Mouse (Mus musculus) stomach, postnatal 0 days (tissue): Measurements from ENCODE around the gene Iqschfp.

Source experiments
- CTCF ChIP-seq: IDR thresholded peaks from 2 replicates; pipeline ENCODE4 v1.5.1; 2016; ENCODE audit warnings: antibody characterized with exemption, low read depth, mild to moderate bottlenecking, moderate library complexity
- EP300 ChIP-seq: optimal IDR thresholded peaks from 2 replicates; pipeline ENCODE3; 2016; ENCODE audit warnings: antibody characterized with exemption

DNA sequence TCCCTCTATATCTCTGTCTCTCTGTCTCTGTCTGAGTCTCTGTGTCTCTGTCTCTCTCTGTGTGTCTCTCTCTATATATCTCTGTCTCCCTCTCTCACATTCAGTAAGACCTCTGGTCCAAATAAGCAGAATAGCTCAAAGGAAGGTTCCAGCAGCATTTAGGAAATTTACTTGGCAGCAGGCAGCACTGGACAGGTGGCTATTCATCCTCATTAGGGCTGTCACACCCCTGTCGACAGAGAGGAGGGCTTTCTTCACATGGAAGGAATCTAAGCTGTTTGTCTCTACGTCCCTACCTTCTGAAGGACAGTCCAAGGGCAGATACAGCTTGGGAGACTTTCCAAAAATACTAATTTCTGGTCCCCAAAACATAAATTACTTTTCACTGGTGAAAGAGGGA, 440.5 kb downstream of the Iqschfp start:
- TF ChIP-seq CTCF (no peak), EP300 (no peak)
